Mouse (Mus musculus) small intestine, adult 2 months (tissue): ENCODE data around the gene Cryba1. TPM values are rescaled to one million over a fixed set of nuclear protein-coding genes. Genes with fewer than 3 reads are reported as not detected.

Experiments used
- H3K27ac ChIP-seq: fragments of 200-500 bp; 2 replicates; pipeline ENCODE4 v1.5.1; 2012; ENCODE audit warnings: low read depth, low read length, control low read depth, inconsistent platforms; ENCODE audit not compliant: insufficient read depth
- H3K27me3 ChIP-seq: fragments of 200-500 bp; 2 replicates; pipeline ENCODE4 v1.6.1; 2012; ENCODE audit warnings: mild to moderate bottlenecking, moderate library complexity, low read length, inconsistent platforms; ENCODE audit not compliant: control insufficient read depth, insufficient read depth
- H3K36me3 ChIP-seq: fragments of 200-500 bp; 2 replicates; pipeline ENCODE4 v1.6.1; 2012; ENCODE audit warnings: mild to moderate bottlenecking, low read length, control low read depth, inconsistent platforms; ENCODE audit not compliant: control insufficient read depth, insufficient read depth
- H3K4me1 ChIP-seq: fragments of 200-500 bp; 2 replicates; pipeline ENCODE4 v1.6.1; 2012; ENCODE audit warnings: low read length, inconsistent platforms, mixed read lengths; ENCODE audit not compliant: control insufficient read depth, insufficient read depth, insufficient read length
- H3K4me3 ChIP-seq: fragments of 200-500 bp; 2 replicates; pipeline ENCODE4 v1.5.1; 2012; ENCODE audit warnings: low read depth, mild to moderate bottlenecking, control low read depth, inconsistent platforms, low read length, moderate library complexity
- CTCF ChIP-seq: fragments of 200-500 bp; IDR thresholded peaks from 2 replicates; pipeline ENCODE4 v1.5.1; 2012; ENCODE audit warnings: low read depth, mild to moderate bottlenecking, control low read depth, inconsistent platforms, low read length, moderate library complexity, mixed read lengths; ENCODE audit not compliant: insufficient replicate concordance, insufficient read length; ENCODE audit errors: extremely low read depth
- POLR2A ChIP-seq: fragments of 200-500 bp; IDR thresholded peaks from 2 replicates; pipeline ENCODE4 v1.6.1; 2012; ENCODE audit warnings: low read depth, mild to moderate bottlenecking, control low read depth, inconsistent platforms, low read length, moderate library complexity
- WGBS: fragments of 180-500 bp; shearing (Covaris S2); methylation state at CpG from one replicate; pipeline ENCODE4 v1.1.7; 2018; 5-methylcytosine and 5-hydroxymethylcytosine counted together
- polyA plus RNA-seq: library from polyadenylated mRNA; depleted of rRNA; stranded (reverse); fragments of >200 nt; gene quantifications from 2 replicates; pipeline ENCODE4 v1.2.3, GENCODE M21; 2012; rRNA removed

Cryba1 gene
- polyA plus RNA-seq: not detected in 2 replicates

- H3K4me1 ChIP-seq: no peaks in the 10 kb centered on the region
- no peak for TF ChIP-seq CTCF
- TF ChIP-seq POLR2A: no peak
- H3K36me3 ChIP-seq: no peaks in the 10 kb centered on the region
Measured at GRCm38 (mm10) chr11:77725183-77725582, at the start of gene Cryba1. TSS of gene Cryba1 (minus strand) at chr11:77725283.

DNA sequence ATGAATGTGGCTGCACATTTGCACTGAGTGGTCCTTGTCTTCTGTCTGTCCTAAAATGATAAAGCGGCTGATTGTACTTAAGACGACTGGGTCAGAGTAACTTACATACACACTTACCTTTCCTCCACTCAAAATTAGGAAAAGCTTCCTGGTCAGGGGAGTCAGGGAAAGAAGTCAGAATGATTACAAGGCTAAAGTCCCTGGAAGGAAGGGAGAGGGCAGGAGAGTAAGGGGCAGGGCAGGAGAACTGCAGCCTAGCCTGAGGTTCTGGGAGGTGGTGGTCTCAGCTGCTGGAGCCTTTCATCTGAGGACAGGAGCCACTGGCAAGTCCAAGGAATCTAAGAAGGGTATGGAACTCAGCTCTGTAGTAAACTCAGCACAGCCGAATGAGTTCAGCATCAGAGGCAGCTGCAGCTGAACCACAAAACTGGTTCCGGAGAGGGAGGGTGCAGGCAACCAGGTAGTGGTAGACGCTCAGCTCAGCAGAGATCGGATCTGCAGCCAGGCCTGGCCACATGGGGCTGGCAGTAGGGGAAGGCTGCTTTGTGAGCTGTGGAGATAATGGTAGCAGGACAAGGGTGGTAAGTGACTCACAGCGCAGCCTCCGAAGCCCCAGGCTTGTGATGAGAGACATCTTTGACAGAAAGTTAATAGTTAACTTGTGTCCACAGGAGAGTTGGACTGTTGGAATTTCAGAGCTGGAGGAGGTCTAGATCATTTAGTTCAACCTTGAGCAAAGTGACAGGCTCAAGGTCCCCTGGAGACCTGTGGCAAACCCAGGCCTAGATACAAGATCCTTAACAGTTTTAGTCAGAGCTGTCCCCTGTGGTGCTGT is 47.0 kb upstream of the Cryba1 start:
- peaks cover 24% of the 10 kb centered on the region for H3K4me1 ChIP-seq
- peak overlapping the region; percentile 99 for H3K27ac ChIP-seq
- no peaks in the 10 kb centered on the region for H3K27me3 ChIP-seq
- peak overlapping the region; percentile 2; the same call in 1 of the 2 replicates for H3K4me3 ChIP-seq
- TF ChIP-seq POLR2A: 0 out of 2 replicates have a peak, but pooled peaks have one; percentile 1
- TF ChIP-seq CTCF: no peak
- 26% methylated on average over 8 of the region's 8 CpGs for WGBS
- peaks cover under 1% of the 10 kb centered on the region for H3K36me3 ChIP-seq

More at GRCm38 (mm10) chr11:77725183-77725582, at the start of gene Cryba1:
- no peak within 1 kb of the TSS for H3K27ac ChIP-seq
- no peaks in the 10 kb centered on the region for H3K27me3 ChIP-seq
- no peak within 1 kb of the TSS for H3K4me3 ChIP-seq
- WGBS: 71% methylated on average over 7 of the region's 7 CpGs

GRCm38 (mm10) chr11:77770346-77770745 is 45.3 kb upstream of the Cryba1 start:
- no peaks in the 10 kb centered on the region for H3K27me3 ChIP-seq
- WGBS: 46% methylated on average over 8 of the region's 8 CpGs
- H3K4me3 ChIP-seq: no peak overlapping the region
- H3K36me3 ChIP-seq: no peaks in the 10 kb centered on the region
- peak overlapping the region; percentile 93 for H3K27ac ChIP-seq
- no peak for TF ChIP-seq CTCF
- peaks cover 24% of the 10 kb centered on the region for H3K4me1 ChIP-seq

DNA sequence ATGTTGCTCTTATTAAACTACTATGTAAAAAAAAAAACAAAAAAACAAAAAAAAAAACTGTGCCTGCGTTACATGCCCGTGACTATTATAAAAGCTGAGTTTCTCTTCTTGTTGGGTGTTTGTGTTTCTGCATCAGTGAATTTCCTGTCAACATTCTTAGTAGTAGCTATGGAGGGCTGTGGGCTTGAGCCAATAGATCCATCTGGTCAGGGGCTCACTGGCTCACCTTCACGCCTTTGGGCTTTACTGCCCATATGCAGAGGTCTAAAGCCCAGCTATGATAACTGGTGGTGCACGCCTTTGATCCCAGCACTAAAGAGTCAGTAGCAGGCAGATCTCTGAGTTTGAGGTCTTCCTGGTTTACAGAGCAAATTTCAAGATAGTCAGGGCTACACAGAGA is 44.4 kb upstream of the Cryba1 start:
- no peak overlapping the region for H3K27ac ChIP-seq
- no peaks in the 10 kb centered on the region for H3K27me3 ChIP-seq
- TF ChIP-seq POLR2A (no peak), CTCF (no peak)
- H3K4me1 ChIP-seq: peaks cover 26% of the 10 kb centered on the region
- no peaks in the 10 kb centered on the region for H3K36me3 ChIP-seq
- H3K4me3 ChIP-seq: no peak overlapping the region
- 67% methylated on average over 4 of the region's 4 CpGs for WGBS

DNA sequence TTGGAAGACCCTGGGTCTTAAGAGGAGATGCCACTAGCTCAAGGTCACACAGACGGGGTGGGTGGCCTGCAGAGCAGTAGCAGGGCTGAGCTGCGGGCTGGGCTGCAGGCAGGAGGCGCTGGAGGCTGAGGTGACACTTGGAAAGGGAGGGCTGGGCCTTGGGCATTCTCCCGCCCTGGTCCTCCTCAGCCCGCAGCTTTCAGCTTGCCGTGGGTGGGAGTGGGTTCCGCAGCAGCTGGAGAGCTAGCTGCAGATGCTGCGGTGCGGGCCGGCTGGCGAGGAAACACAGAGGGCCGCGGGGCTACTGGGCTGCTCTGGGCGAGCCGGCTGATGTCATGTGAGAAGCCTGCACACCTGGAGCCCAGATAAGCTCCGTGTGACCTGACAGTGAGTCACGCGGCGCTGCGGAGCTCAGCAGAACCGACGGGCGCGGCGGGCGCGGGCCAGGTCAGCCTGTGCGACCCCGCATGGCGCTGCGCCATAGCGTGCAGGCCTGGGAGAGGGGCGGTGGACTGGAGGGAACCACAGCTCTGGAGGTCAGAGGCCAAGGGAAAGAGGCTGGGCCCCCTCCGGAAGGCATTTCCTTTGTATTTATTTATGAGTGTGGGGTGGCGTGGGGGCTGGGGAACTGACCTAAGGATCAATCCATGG is 41.4 kb upstream of the Cryba1 start:
- 2% methylated on average over 35 of the region's 35 CpGs for WGBS
- TF ChIP-seq CTCF (peak; percentile 52; the same call in 1 of the 2 replicates), POLR2A (peak; percentile 59)
- peak overlapping the region; percentile 72 for H3K4me3 ChIP-seq
- H3K27me3 ChIP-seq: no peaks in the 10 kb centered on the region
- peaks cover 20% of the 10 kb centered on the region for H3K4me1 ChIP-seq
- H3K27ac ChIP-seq: peak overlapping the region; percentile 96
- H3K36me3 ChIP-seq: no peaks in the 10 kb centered on the region

- Histone ChIP-seq H3K27ac (peak overlapping the region; percentile 96), H3K4me3 (peak overlapping the region; percentile 68)
Measured at GRCm38 (mm10) chr11:77765459-77765777, 40.3 kb upstream of the Cryba1 start.

More at GRCm38 (mm10) chr11:77765459-77765777, 40.3 kb upstream of the Cryba1 start:
- Histone ChIP-seq H3K4me1 (peaks cover 18% of the 10 kb centered on the region), H3K36me3 (no peaks in the 10 kb centered on the region), H3K27me3 (no peaks in the 10 kb centered on the region)
- TF ChIP-seq POLR2A: peak; percentile 37; the same call in 1 of the 2 replicates
- TF ChIP-seq CTCF: no peak
- 18% methylated on average over 4 of the region's 4 CpGs for WGBS
